Mouse (Mus musculus) mature B cell (primary cell): ENCODE measurements around the gene Gm9958.

Experiments used
- in situ Hi-C: fragments of 300-500 bp; cut with MboI; formaldehyde crosslinking; loops from 2 replicates; pipeline ENCODE4 v1.14.3; 2019

The Gm9958 gene

GRCm38 (mm10) chr5:90367067-90367303 lies at the start of gene Gm9958:
TSS of gene Gm9958 (plus strand) at chr5:90367204.
- in situ Hi-C loops: no loop called here

- in situ Hi-C loops: no loop called here
Observed at GRCm38 (mm10) chr5:90331071-90331470, 35.9 kb upstream of the Gm9958 start.

DNA sequence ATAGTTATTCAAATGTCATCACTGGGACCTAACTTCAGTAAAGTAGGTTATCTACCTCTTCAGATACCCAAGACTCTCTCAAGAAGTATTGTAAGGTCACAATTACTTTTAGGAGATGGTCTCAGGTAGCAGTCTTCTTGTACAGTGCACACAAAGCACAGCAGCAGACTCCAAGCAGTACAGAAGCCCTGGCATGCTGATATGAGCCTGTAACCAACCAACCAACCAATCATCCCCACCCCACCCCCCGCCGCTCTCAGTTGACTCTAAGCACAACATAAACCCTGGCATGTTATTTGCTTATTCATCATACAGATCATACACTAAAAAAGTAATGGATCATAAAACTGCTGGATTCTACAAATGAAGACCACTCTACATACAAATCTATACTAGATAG lies 34.5 kb upstream of the Gm9958 start:
- in situ Hi-C loops: no loop called here

- in situ Hi-C loops: no loop called here
Observed at GRCm38 (mm10) chr5:90338177-90339091, 28.6 kb upstream of the Gm9958 start.

DNA sequence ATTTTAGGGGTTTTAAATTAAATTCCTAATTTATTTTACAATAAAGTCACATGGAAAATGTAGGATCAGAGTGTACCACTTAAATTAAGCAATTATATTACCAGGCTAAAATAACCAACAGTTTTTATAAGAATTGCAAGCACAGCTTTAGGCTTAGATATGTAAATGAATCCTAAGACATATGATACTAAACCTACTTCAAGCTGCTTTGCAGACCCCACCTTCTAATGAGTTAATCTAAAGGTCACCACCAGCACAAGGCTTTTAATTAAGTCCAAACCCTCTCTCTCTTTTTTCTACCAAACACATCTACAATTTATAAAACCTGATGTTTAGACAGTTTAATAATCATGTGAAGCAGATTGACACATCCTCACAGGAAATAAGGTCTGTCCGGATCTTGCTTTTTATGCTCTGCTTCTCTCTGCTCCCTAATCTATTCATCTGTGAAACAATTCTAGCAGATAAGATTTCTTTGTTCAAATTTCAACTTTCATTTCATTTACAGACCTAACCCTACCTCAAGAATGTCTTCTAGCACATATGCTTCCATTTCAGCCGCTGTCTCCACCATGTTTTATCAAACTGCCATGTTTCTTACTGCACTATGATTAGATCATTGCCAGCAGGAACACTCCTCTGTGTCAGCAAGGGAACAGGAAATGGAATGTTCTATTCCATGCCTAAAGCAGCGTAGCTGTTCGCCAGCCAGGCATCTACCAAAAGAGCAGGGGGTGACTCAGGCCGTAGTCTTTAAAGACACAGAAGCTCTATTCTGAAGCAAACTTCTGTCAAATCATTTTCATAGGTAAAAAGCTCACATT lies 27.7 kb upstream of the Gm9958 start:
- in situ Hi-C loops: no loop called here

DNA sequence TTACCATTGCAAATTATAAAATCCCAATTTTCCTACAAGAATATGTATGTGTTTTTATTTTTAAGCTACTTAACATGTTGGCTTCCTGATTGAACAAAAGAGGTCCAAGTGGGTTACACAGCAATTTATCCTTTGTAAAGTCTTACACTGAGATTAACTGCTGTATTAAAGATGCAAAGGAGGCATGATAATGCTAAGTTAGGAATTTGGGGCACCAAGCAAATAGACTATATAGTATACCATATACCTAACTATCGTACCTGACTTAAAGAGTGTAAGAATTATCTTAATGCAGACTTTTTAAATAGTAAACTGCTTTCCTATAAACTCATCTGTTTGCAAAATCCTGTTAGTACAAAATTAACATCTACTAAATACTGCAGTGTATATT lies 27.1 kb upstream of the Gm9958 start:
- in situ Hi-C loops: no loop called here

- in situ Hi-C loops: no loop called here
Observed at GRCm38 (mm10) chr5:90340847-90341246, 26.2 kb upstream of the Gm9958 start.

DNA sequence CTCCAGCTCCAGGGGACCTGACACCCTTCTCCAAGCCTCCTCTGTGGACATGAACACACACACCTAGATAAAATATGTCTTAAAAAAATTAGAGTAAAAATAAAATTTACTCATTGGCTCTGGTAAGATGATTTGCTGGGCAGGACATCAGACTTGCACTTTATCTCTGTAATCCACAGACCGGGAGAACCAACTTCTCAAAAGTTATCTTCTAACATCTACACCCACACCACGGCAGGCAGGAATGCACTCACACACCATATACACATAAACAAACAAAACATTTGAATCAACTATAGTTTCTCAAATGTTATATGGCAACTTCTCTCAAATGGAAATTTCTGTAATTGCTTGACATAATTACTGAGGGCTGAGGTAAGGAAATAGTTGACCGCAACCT lies 20.1 kb upstream of the Gm9958 start:
- in situ Hi-C loops: no loop called here

GRCm38 (mm10) chr5:90353552-90354317 lies 13.3 kb upstream of the Gm9958 start:
- in situ Hi-C loops: no loop called here

DNA sequence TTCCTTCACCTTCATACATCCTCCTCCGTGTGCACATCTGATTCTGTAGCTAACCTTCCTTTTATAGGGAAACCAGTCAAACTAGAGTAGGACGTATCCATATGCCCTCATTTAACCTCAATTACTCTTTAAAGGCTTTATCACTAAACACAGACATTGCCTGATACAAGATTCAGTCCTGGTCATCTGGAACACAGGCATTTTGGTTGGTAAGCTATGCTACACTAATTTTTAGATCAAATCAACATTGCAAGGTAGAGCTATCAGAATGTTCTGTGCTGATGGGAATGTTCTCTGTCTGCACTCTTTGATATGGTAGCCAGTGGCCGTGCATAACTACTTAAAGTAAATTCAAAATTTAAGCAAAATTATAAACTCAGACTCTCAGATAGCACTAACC lies 11.2 kb upstream of the Gm9958 start:
- in situ Hi-C loops: no loop called here

- in situ Hi-C loops: no loop called here
Observed at GRCm38 (mm10) chr5:90364526-90364925, 2.5 kb upstream of the Gm9958 start.

GRCm38 (mm10) chr5:90365141-90365951 lies 1.7 kb upstream of the Gm9958 start:
- in situ Hi-C loops: no loop called here

- in situ Hi-C loops: no loop called here
Observed at GRCm38 (mm10) chr5:90366121-90367066, 610 bp upstream of the Gm9958 start, which contains the start of gene Ankrd17. TSS of gene Ankrd17 (minus strand) at chr5:90366577.

- in situ Hi-C loops: loop anchor here (5.0 kb wide), 1 partner anchor 148 kb away; the partner anchor contains the start of gene Cox18
Observed at GRCm38 (mm10) chr5:90370401-90370800, 3.4 kb downstream of the Gm9958 start.

DNA sequence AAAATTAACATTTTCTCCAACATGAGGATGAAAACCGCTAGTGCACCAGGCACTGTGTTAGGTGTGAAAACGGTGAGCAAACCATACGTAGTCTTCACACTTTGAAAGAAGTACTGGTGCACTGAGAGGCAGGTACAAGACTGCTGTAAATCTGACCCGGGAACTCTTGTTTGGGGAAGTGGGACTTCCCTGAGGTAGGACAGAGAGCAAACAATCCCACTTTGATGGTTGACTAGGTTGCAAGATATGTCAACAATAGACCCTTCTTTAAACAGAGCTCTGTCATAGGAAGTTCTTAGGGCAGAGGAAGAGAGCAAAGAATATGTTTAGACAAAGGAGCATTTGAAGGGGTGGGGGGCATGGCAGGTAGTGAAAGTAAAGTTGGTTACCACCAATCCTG lies 6.7 kb downstream of the Gm9958 start:
- in situ Hi-C loops: loop anchor here (5.0 kb wide), 1 partner anchor 151 kb away; the partner anchor contains the start of gene Cox18

- in situ Hi-C loops: no loop called here
Observed at GRCm38 (mm10) chr5:90381458-90381857, 14.5 kb downstream of the Gm9958 start.

- in situ Hi-C loops: no loop called here
Observed at GRCm38 (mm10) chr5:90383080-90383479, 16.1 kb downstream of the Gm9958 start.

GRCm38 (mm10) chr5:90393764-90394163 lies 26.8 kb downstream of the Gm9958 start:
- in situ Hi-C loops: no loop called here

DNA sequence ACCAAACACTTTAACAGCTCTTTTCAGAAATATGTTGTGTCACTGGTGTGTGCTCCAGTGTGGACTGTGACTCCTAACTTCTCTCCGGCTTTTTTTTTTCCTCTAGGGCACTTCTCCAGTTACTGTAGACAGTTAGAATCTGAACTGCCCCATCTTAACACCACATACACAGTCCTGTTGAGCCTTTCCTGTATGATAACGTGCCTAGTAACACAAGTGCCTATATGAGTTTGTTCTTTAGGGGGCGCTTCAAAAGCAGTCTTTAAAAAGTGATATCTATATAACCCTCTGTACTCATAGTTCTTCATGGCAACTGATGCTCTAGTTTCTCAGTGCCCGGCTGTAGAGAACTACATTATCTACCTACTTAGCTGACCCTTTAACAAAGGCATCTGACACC lies 27.3 kb downstream of the Gm9958 start:
- in situ Hi-C loops: no loop called here

- in situ Hi-C loops: no loop called here
Observed at GRCm38 (mm10) chr5:90396817-90397216, 29.8 kb downstream of the Gm9958 start.
